Mouse (Mus musculus): ENCODE data around the gene Sapcd1. TPM values are rescaled to one million over a fixed set of nuclear protein-coding genes. Genes with fewer than 3 reads are reported as not detected.

The Sapcd1 gene
- total and polyA plus RNA-seq, 3 experiments = 94.1 to 142 (median 105) TPM

- H3K4me2 ChIP-seq (ENCODE audit: insufficient read depth, low read depth, poor library complexity, severe bottlenecking) = no peak overlapping the region
- H3K79me2 ChIP-seq (replicated peaks; ENCODE audit: control insufficient read depth, extremely low read depth, insufficient read depth, poor library complexity, severe bottlenecking) = no peaks in the 10 kb centered on the region
- dilution Hi-C loops (cut with MboI; ENCODE audit: extremely low pct_ligation_motif_present, extremely low pct_unique_long_range_greater_than_20kb, low sequenced_read_pairs) (no loop called here), in situ Hi-C loops (cut with MboI; ENCODE audit: low pct_ligation_motif_present, low pct_unique_long_range_greater_than_20kb, low sequenced_read_pairs) (loop anchor here (5.0 to 10.0 kb wide), 2 partner anchors 47 to 94 kb away; partner anchors contain the start of genes Ly6g5b, Ly6g6c and Mpig6b)
- H3K9me3 ChIP-seq (replicated peaks; ENCODE audit: low read length) = no peaks in the 10 kb centered on the region
- no peaks in the 10 kb centered on the region for H3K27me3 ChIP-seq (replicated peaks)
- no peak overlapping the region for H3K9ac ChIP-seq (ENCODE audit: insufficient read depth, low read depth)
- DNase-seq (ENCODE audit: extremely low read depth) = no peak
- TF ChIP-seq TBP (conservative IDR thresholded peaks at IDR 0.05; ENCODE audit: low read depth, low read length) (no peak), ETS1 (conservative IDR thresholded peaks at IDR 0.05; ENCODE audit: low read depth, low read length) (no peak), JUND (conservative IDR thresholded peaks at IDR 0.05; ENCODE audit: low read depth, low read length) (no peak), MAFK (IDR thresholded peaks at IDR 0.05; ENCODE audit: insufficient replicate concordance, low read length) (no peak), ELF1 (IDR thresholded peaks at IDR 0.05; ENCODE audit: low read depth, low read length) (no peak), USF1 (IDR thresholded peaks at IDR 0.05; ENCODE audit: low read depth, low read length) (no peak), MAZ (IDR thresholded peaks at IDR 0.05; ENCODE audit: low read depth, low read length) (no peak), POLR2AphosphoS2 (IDR thresholded peaks at IDR 0.05; ENCODE audit: low read depth, low read length) (no peak), SMC3 (IDR thresholded peaks at IDR 0.05; ENCODE audit: low read depth, low read length) (no peak), POLR2A (IDR thresholded peaks at IDR 0.05; ENCODE audit: low read depth, low read length) (no peak), EP300 (IDR thresholded peaks at IDR 0.05; ENCODE audit: low read length) (no peak), JUN (IDR thresholded peaks at IDR 0.05; ENCODE audit: insufficient read depth, low read depth, low read length) (no peak), E2F4 (IDR thresholded peaks at IDR 0.05; ENCODE audit: insufficient replicate concordance, low read depth, low read length) (no peak), UBTF (IDR thresholded peaks at IDR 0.05; ENCODE audit: low read depth, low read length) (no peak), NRF1 (IDR thresholded peaks at IDR 0.05; ENCODE audit: low read depth, low read length) (no peak), KAT2A (IDR thresholded peaks at IDR 0.05; ENCODE audit: insufficient replicate concordance, low read length) (no peak)
- peaks cover 11 to 70% of the 10 kb centered on the region in 2 experiments for H3K36me3 ChIP-seq (replicated peaks in 1 of 2; ENCODE audit: control insufficient read depth in 1 of 2, insufficient read depth in 1 of 2, low read length in 1 of 2)
- no peak overlapping the region for H3K27ac ChIP-seq (ENCODE audit: insufficient read depth, low read depth)
- H3K4me3 ChIP-seq (replicated peaks in 1 of 3; ENCODE audit: low read depth in 2 of 3, low read length in 2 of 3, poor library complexity in 1 of 3) = no peak overlapping the region
- peaks cover 4 to 33% of the 10 kb centered on the region in 2 experiments for H3K4me1 ChIP-seq (ENCODE audit: control insufficient read depth in 1 of 2, insufficient read depth in 2 of 2)
Measured at GRCm38 (mm10) chr17:35020551-35020950, 7.3 kb downstream of the Sapcd1 start.

GRCm38 (mm10) chr17:35019894-35020293, 7.9 kb downstream of the Sapcd1 start:
- Histone ChIP-seq H3K9ac (ENCODE audit: insufficient read depth, low read depth) (no peak overlapping the region), H3K4me2 (ENCODE audit: insufficient read depth, low read depth, poor library complexity, severe bottlenecking) (no peak overlapping the region), H3K79me2 (replicated peaks; ENCODE audit: control insufficient read depth, extremely low read depth, insufficient read depth, poor library complexity, severe bottlenecking) (no peaks in the 10 kb centered on the region), H3K27ac (ENCODE audit: insufficient read depth, low read depth) (no peak overlapping the region), H3K4me1 (ENCODE audit: control insufficient read depth in 1 of 2, insufficient read depth in 2 of 2) (peaks cover 4 to 29% of the 10 kb centered on the region in 2 experiments), H3K36me3 (replicated peaks in 1 of 2; ENCODE audit: control insufficient read depth in 1 of 2, insufficient read depth in 1 of 2, low read length in 1 of 2) (peaks cover 17 to 73% of the 10 kb centered on the region in 2 experiments), H3K27me3 (replicated peaks) (no peaks in the 10 kb centered on the region), H3K9me3 (replicated peaks; ENCODE audit: low read length) (no peaks in the 10 kb centered on the region), H3K4me3 (replicated peaks in 1 of 3; ENCODE audit: low read depth in 2 of 3, low read length in 2 of 3, poor library complexity in 1 of 3) (no peak overlapping the region)
- in situ Hi-C loops (cut with MboI; ENCODE audit: low pct_ligation_motif_present, low pct_unique_long_range_greater_than_20kb, low sequenced_read_pairs) = loop anchor here (5.0 to 10.0 kb wide), 3 partner anchors 47 to 215 kb away; partner anchors contain the start of genes Atp6v1g2, Ly6g5b, Ly6g6c and Mpig6b
- dilution Hi-C loops (cut with MboI; ENCODE audit: extremely low pct_ligation_motif_present, extremely low pct_unique_long_range_greater_than_20kb, low sequenced_read_pairs) = no loop called here
- DNase-seq (ENCODE audit: extremely low read depth) = no peak
- no peak for TF ChIP-seq CHD1 (IDR thresholded peaks at IDR 0.05; ENCODE audit: low read depth, low read length)
- no peak for TF ChIP-seq ZKSCAN1 (IDR thresholded peaks at IDR 0.05; ENCODE audit: borderline replicate concordance, low read depth, low read length)
- TF ChIP-seq CTCF (conservative IDR thresholded peaks at IDR 0.05 in 1 of 2, IDR thresholded peaks at IDR 0.05 in 1 of 2; ENCODE audit: low read depth in 2 of 2, low read length in 2 of 2) = no peak
- no peak for TF ChIP-seq ZMIZ1 (IDR thresholded peaks at IDR 0.05; ENCODE audit: low read depth, low read length)
- TF ChIP-seq E2F4 (IDR thresholded peaks at IDR 0.05; ENCODE audit: insufficient replicate concordance, low read depth, low read length) = no peak
- no peak for TF ChIP-seq NELFE (IDR thresholded peaks at IDR 0.05; ENCODE audit: low read depth, low read length)
- TF ChIP-seq NRF1 (IDR thresholded peaks at IDR 0.05; ENCODE audit: low read depth, low read length) = no peak
- TF ChIP-seq JUND (conservative IDR thresholded peaks at IDR 0.05; ENCODE audit: low read depth, low read length) = no peak
- TF ChIP-seq MEF2A (IDR thresholded peaks at IDR 0.05; ENCODE audit: borderline replicate concordance, low read depth, low read length) = no peak
- TF ChIP-seq ELF1 (IDR thresholded peaks at IDR 0.05; ENCODE audit: low read depth, low read length) = no peak
- TF ChIP-seq USF1 (IDR thresholded peaks at IDR 0.05; ENCODE audit: low read depth, low read length) = no peak
- no peak for TF ChIP-seq ZC3H11A (IDR thresholded peaks at IDR 0.05; ENCODE audit: low read depth, low read length)
- no peak for TF ChIP-seq RAD21 (IDR thresholded peaks at IDR 0.05; ENCODE audit: low read depth, low read length)
- TF ChIP-seq MAX (IDR thresholded peaks at IDR 0.05; ENCODE audit: low read length) = no peak
- TF ChIP-seq BHLHE40 (IDR thresholded peaks at IDR 0.05; ENCODE audit: low read depth, low read length) = no peak
- TF ChIP-seq MAZ (IDR thresholded peaks at IDR 0.05; ENCODE audit: low read depth, low read length) = no peak
- no peak for TF ChIP-seq SMC3 (IDR thresholded peaks at IDR 0.05; ENCODE audit: low read depth, low read length)
